Mouse (Mus musculus) heart, embryonic 14.5 days (tissue): Measurements from ENCODE around the gene Pmm2. TPM values are rescaled to one million over a fixed set of nuclear protein-coding genes. Genes with fewer than 3 reads are reported as not detected.

Experiments used
- ATAC-seq: fragments of 200-750 bp; cut with Nextera tagmentation; 2 replicates; pipeline ENCODE4 v1.8.0; 2017; ENCODE audit warnings: low read depth, moderate TSS enrichment; ENCODE audit not compliant: insufficient number of reproducible peaks, insufficient read depth, low FRiP score
- H3K27ac ChIP-seq, 2 experiments: fragments of 200-500 bp in 1 of 2; fragments of 300-500 bp in 1 of 2; sonication (generic) in 1 of 2; replicated peaks in 1 of 2; 2 replicates each; pipeline ENCODE4 v1.5.1; 2012 to 2014; ENCODE audit warnings: low read depth in 2 of 2, low read length in 2 of 2, control low read depth in 1 of 2, mild to moderate bottlenecking in 1 of 2, mixed read lengths in 1 of 2; ENCODE audit not compliant: control insufficient read depth in 1 of 2, insufficient read depth in 1 of 2
- H3K27me3 ChIP-seq: fragments of 300-500 bp; sonication (generic); 2 replicates; pipeline ENCODE4 v1.6.1; 2014; ENCODE audit warnings: mild to moderate bottlenecking, low read length, control low read depth; ENCODE audit not compliant: control insufficient read depth, insufficient read depth
- H3K36me3 ChIP-seq: fragments of 300-500 bp; sonication (generic); 2 replicates; pipeline ENCODE4 v1.6.1; 2014; ENCODE audit warnings: mild to moderate bottlenecking, control low read depth, low read length, mixed read lengths; ENCODE audit not compliant: control insufficient read depth, insufficient read depth
- H3K4me1 ChIP-seq, 2 experiments: fragments of 200-500 bp in 1 of 2; fragments of 300-500 bp in 1 of 2; sonication (generic) in 1 of 2; 2 replicates each; pipeline ENCODE4 v1.6.1; 2012 to 2014; ENCODE audit warnings: low read length in 2 of 2, control low read depth in 1 of 2, mixed read lengths in 1 of 2; ENCODE audit not compliant: control insufficient read depth in 2 of 2, insufficient read depth in 2 of 2
- H3K4me2 ChIP-seq: fragments of 300-500 bp; sonication (generic); 2 replicates; pipeline ENCODE4 v1.6.1; 2014; ENCODE audit warnings: mild to moderate bottlenecking, low read length
- H3K4me3 ChIP-seq, 2 experiments: fragments of 200-500 bp in 1 of 2; fragments of 300-500 bp in 1 of 2; sonication (generic) in 1 of 2; 2 replicates each; pipeline ENCODE4 v1.5.1; 2012 to 2014; ENCODE audit warnings: low read length in 2 of 2, mild to moderate bottlenecking in 2 of 2, control low read depth in 1 of 2, low read depth in 1 of 2, moderate library complexity in 1 of 2; ENCODE audit not compliant: control insufficient read depth in 1 of 2, insufficient read depth in 1 of 2
- H3K9ac ChIP-seq: fragments of 300-500 bp; sonication (generic); 2 replicates; pipeline ENCODE4 v1.6.1; 2014; ENCODE audit warnings: mild to moderate bottlenecking, low read length
- H3K9me3 ChIP-seq: fragments of 300-500 bp; sonication (generic); 2 replicates; pipeline ENCODE4 v1.6.1; 2016; ENCODE audit warnings: low read length, control low read depth; ENCODE audit not compliant: control insufficient read depth
- WGBS: fragments of 180-500 bp; shearing (Covaris S2); extraction: QIAGEN DNeasy Blood & Tissue Kit; methylation state at CpG from one replicate; pipeline ENCODE4 v1.1.7; 2014; 5-methylcytosine and 5-hydroxymethylcytosine counted together
- polyA plus RNA-seq: library from polyadenylated mRNA; unstranded; fragments of >200 nt; fragmentation: Nextera tagmentation; extraction: Ambion mirVana; gene quantifications from 2 replicates; pipeline ENCODE4 v1.2.1, GENCODE M21; 2014

Pmm2 gene
- polyA plus RNA-seq, 1 experiment from 2014 or later: 38.2 TPM

- no peaks in the 10 kb centered on the region for H3K9me3 ChIP-seq
- ATAC-seq: no peak
- H3K36me3 ChIP-seq: peaks cover 35% of the 10 kb centered on the region
- H3K9ac ChIP-seq: peak overlapping the region; percentile 84
- H3K27me3 ChIP-seq: no peaks in the 10 kb centered on the region
- peak overlapping the region; percentile 86 to 90 for H3K27ac ChIP-seq
- H3K4me2 ChIP-seq: peak overlapping the region; percentile 82
- 38% methylated on average over 7 of the region's 7 CpGs for WGBS
- peaks cover 10 to 24% of the 10 kb centered on the region in 2 experiments for H3K4me1 ChIP-seq
- H3K4me3 ChIP-seq: peak overlapping the region; percentile 69 to 83
Observed at GRCm38 (mm10) chr16:8638131-8638530, 657 bp downstream of the Pmm2 start.

GRCm38 (mm10) chr16:8639466-8640191, 2.2 kb downstream of the Pmm2 start:
- Histone ChIP-seq H3K4me2 (no peak overlapping the region), H3K36me3 (peaks cover 39% of the 10 kb centered on the region), H3K27ac (no peak overlapping the region), H3K27me3 (no peaks in the 10 kb centered on the region), H3K9me3 (no peaks in the 10 kb centered on the region), H3K4me1 (peaks cover 10 to 24% of the 10 kb centered on the region in 2 experiments), H3K4me3 (no peak overlapping the region), H3K9ac (no peak overlapping the region)
- ATAC-seq: no peak
- WGBS: 79% methylated on average over 11 of the region's 11 CpGs

GRCm38 (mm10) chr16:8643855-8644254, 6.4 kb downstream of the Pmm2 start:
- Histone ChIP-seq H3K27ac (no peak overlapping the region), H3K4me3 (no peak overlapping the region), H3K4me2 (no peak overlapping the region), H3K9ac (no peak overlapping the region), H3K27me3 (no peaks in the 10 kb centered on the region), H3K36me3 (peaks cover 67% of the 10 kb centered on the region), H3K9me3 (no peaks in the 10 kb centered on the region), H3K4me1 (peaks cover 0 to 7% of the 10 kb centered on the region in 2 experiments; a peak in 2 of 4 replicates)
- no peak for ATAC-seq
- WGBS: 73% methylated on average over 2 of the region's 2 CpGs

- peaks cover 84% of the 10 kb centered on the region for H3K36me3 ChIP-seq
- H3K9me3 ChIP-seq: no peaks in the 10 kb centered on the region
- no peak overlapping the region for H3K4me2 ChIP-seq
- no peak overlapping the region for H3K27ac ChIP-seq
- H3K4me3 ChIP-seq: no peak overlapping the region
- no peak overlapping the region for H3K9ac ChIP-seq
- 91% methylated on average over 6 of the region's 6 CpGs for WGBS
- no peaks in the 10 kb centered on the region for H3K27me3 ChIP-seq
- no peaks in the 10 kb centered on the region for H3K4me1 ChIP-seq
- ATAC-seq: no peak
Observed at GRCm38 (mm10) chr16:8645546-8645945, 8.1 kb downstream of the Pmm2 start.

GRCm38 (mm10) chr16:8650007-8650406, 12.5 kb downstream of the Pmm2 start:
- Histone ChIP-seq H3K36me3 (peaks cover 99% of the 10 kb centered on the region), H3K27ac (no peak overlapping the region), H3K4me2 (no peak overlapping the region), H3K27me3 (no peaks in the 10 kb centered on the region), H3K9me3 (no peaks in the 10 kb centered on the region), H3K4me1 (no peaks in the 10 kb centered on the region), H3K9ac (no peak overlapping the region), H3K4me3 (no peak overlapping the region)
- 91% methylated on average over 3 of the region's 3 CpGs for WGBS
- ATAC-seq: no peak

GRCm38 (mm10) chr16:8655108-8655507, 17.6 kb downstream of the Pmm2 start:
- H3K9me3 ChIP-seq: no peaks in the 10 kb centered on the region
- ATAC-seq: no peak
- WGBS: 87% methylated on average over 6 of the region's 6 CpGs
- H3K27me3 ChIP-seq: no peaks in the 10 kb centered on the region
- no peak overlapping the region for H3K4me3 ChIP-seq
- no peak overlapping the region for H3K27ac ChIP-seq
- no peak overlapping the region for H3K4me2 ChIP-seq
- no peaks in the 10 kb centered on the region for H3K4me1 ChIP-seq
- H3K9ac ChIP-seq: no peak overlapping the region
- H3K36me3 ChIP-seq: peaks cover 98% of the 10 kb centered on the region

GRCm38 (mm10) chr16:8655599-8655998, 18.1 kb downstream of the Pmm2 start:
- H3K4me2 ChIP-seq: no peak overlapping the region
- no peak overlapping the region for H3K9ac ChIP-seq
- H3K9me3 ChIP-seq: no peaks in the 10 kb centered on the region
- WGBS: 79% methylated on average over 9 of the region's 9 CpGs
- H3K27me3 ChIP-seq: no peaks in the 10 kb centered on the region
- no peak for ATAC-seq
- no peaks in the 10 kb centered on the region for H3K4me1 ChIP-seq
- H3K27ac ChIP-seq: no peak overlapping the region
- no peak overlapping the region for H3K4me3 ChIP-seq
- peaks cover 98% of the 10 kb centered on the region for H3K36me3 ChIP-seq

- H3K4me1 ChIP-seq: no peaks in the 10 kb centered on the region
- H3K4me3 ChIP-seq: no peak overlapping the region
- H3K27me3 ChIP-seq: no peaks in the 10 kb centered on the region
- H3K4me2 ChIP-seq: no peak overlapping the region
- H3K27ac ChIP-seq: no peak overlapping the region
- no peaks in the 10 kb centered on the region for H3K9me3 ChIP-seq
- H3K36me3 ChIP-seq: peaks cover 97% of the 10 kb centered on the region
- H3K9ac ChIP-seq: no peak overlapping the region
- 82% methylated on average over 2 of the region's 2 CpGs for WGBS
- ATAC-seq: no peak
Observed at GRCm38 (mm10) chr16:8656256-8656655, 18.8 kb downstream of the Pmm2 start.
